Mouse (Mus musculus): ENCODE measurements around the gene Adamts15.

- TF ChIP-seq CTCF (IDR thresholded peaks at IDR 0.05; ENCODE audit: low read depth) = no peak
- no peak for TF ChIP-seq EP300 (IDR thresholded peaks at IDR 0.05; ENCODE audit: low read depth)
Measured at GRCm38 (mm10) chr9:30945276-30945675, 23.0 kb upstream of the Adamts15 start.

Measured in liver, embryonic 14.5 days (tissue).